Mouse (Mus musculus): ENCODE measurements around the gene Wdr76.

- no peak for TF ChIP-seq POLR2A (IDR thresholded peaks at IDR 0.05; ENCODE audit: control insufficient read depth, low read depth, low read length)
- TF ChIP-seq CTCF (IDR thresholded peaks at IDR 0.05; ENCODE audit: control insufficient read depth, insufficient read depth, insufficient replicate concordance, low read depth, low read length), result no peak
Observed at GRCm38 (mm10) chr2:121594131-121594530, 87.6 kb downstream of the Wdr76 start.
